Mouse (Mus musculus): ENCODE data around the gene Cenpm.

The Cenpm gene

GRCm38 (mm10) chr15:82236565-82236964 lies 8.0 kb downstream of the Cenpm start:
- peak; percentile 85 for DNase-seq

GRCm38 (mm10) chr15:82235661-82236060 lies 8.9 kb downstream of the Cenpm start:
- no peak for DNase-seq

GRCm38 (mm10) chr15:82232651-82233050 lies 11.9 kb downstream of the Cenpm start:
- DNase-seq, result no peak

GRCm38 (mm10) chr15:82231591-82232378 lies 12.8 kb downstream of the Cenpm start:
- no peak for DNase-seq

GRCm38 (mm10) chr15:82231100-82231499 lies 13.4 kb downstream of the Cenpm start:
- no peak for DNase-seq

GRCm38 (mm10) chr15:82230098-82230611 lies 14.4 kb downstream of the Cenpm start:
- no peak for DNase-seq

GRCm38 (mm10) chr15:82229542-82230045 lies 15.0 kb downstream of the Cenpm start:
- DNase-seq, result no peak

GRCm38 (mm10) chr15:82225769-82226168 lies 18.8 kb downstream of the Cenpm start:
- DNase-seq, result no peak

- DNase-seq, result no peak
Measured at GRCm38 (mm10) chr15:82224602-82225215, 19.8 kb downstream of the Cenpm start.

- DNase-seq, result peak; percentile 65
Measured at GRCm38 (mm10) chr15:82223657-82224601, 20.6 kb downstream of the Cenpm start, which contains the start of gene Tnfrsf13c. Gene Tnfrsf13c (minus strand): TSS chr15:82224369.

- no peak for DNase-seq
Measured at GRCm38 (mm10) chr15:82223251-82223650, 21.3 kb downstream of the Cenpm start.

- DNase-seq, result no peak
Measured at GRCm38 (mm10) chr15:82221104-82221860, 23.3 kb downstream of the Cenpm start.

GRCm38 (mm10) chr15:82220003-82220675 lies 24.4 kb downstream of the Cenpm start:
- DNase-seq, result no peak

- no peak for DNase-seq
Measured at GRCm38 (mm10) chr15:82218778-82219666, 25.5 kb downstream of the Cenpm start.

- no peak for DNase-seq
Measured at GRCm38 (mm10) chr15:82217980-82218379, 26.6 kb downstream of the Cenpm start.

- no peak for DNase-seq
Measured at GRCm38 (mm10) chr15:82217039-82217438, 27.5 kb downstream of the Cenpm start.

- no peak for DNase-seq
Measured at GRCm38 (mm10) chr15:82216142-82216827, 28.3 kb downstream of the Cenpm start.

GRCm38 (mm10) chr15:82215332-82216046 lies 29.1 kb downstream of the Cenpm start:
- DNase-seq, result no peak

- DNase-seq, result no peak
Measured at GRCm38 (mm10) chr15:82213222-82213621, 31.3 kb downstream of the Cenpm start.

All from thymus, postnatal 14 days (tissue).